Mouse (Mus musculus) cerebellum, adult 2 months (tissue): Measurements from ENCODE around the gene Rwdd3.

Experiments used
- CTCF ChIP-seq: fragments of 200-500 bp; IDR thresholded peaks from 2 replicates; pipeline ENCODE4 v1.5.1; 2011; ENCODE audit warnings: low read depth, mild to moderate bottlenecking, control low read depth, low read length, moderate library complexity, borderline replicate concordance; ENCODE audit not compliant: insufficient read depth
- POLR2A ChIP-seq: fragments of 200-500 bp; IDR thresholded peaks from 2 replicates; pipeline ENCODE4 v1.6.1; 2011; ENCODE audit warnings: low read length, control low read depth, borderline replicate concordance; ENCODE audit not compliant: insufficient read depth

DNA sequence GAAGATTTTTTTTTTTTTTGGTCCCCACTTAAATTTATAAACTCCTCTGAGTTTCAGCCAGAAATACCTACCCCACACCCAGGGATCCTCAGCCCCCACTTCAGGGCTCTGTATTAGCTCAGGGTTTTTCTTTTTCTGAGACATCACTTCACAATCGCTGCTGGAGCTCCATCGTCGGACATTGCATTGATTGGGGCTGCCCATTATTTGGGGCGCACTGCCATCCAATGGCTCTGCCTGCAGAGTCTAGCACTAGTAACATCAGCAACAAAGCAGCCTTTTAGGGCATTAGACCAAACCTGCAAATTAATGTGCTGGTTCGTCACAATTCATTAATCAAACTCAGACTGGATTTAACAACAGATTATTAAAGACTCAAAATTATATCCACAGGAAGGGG is 55.4 kb downstream of the Rwdd3 start:
- TF ChIP-seq CTCF (no peak), POLR2A (no peak)
